Mouse (Mus musculus): Measurements from ENCODE around the gene Grrp1. TPM values are rescaled to one million over a fixed set of nuclear protein-coding genes. Genes with fewer than 3 reads are reported as not detected.

Gene Grrp1
- polyA plus RNA-seq, 1 experiment from 2014 or later: 4.2 TPM

GRCm38 (mm10) chr4:134250930-134251240 is 3.0 kb downstream of the Grrp1 start:
- 0 out of 2 replicates have a peak, but pooled peaks cover 2% of the 10 kb centered on the region for H3K4me1 ChIP-seq (replicated peaks; ENCODE audit: control insufficient read depth, insufficient read depth)
- H3K9ac ChIP-seq (ENCODE audit: low read length): no peak overlapping the region; the same call in 1 of the 2 replicates
- peak overlapping the region; percentile 82 for H3K4me2 ChIP-seq (replicated peaks; ENCODE audit: low read depth)
- H3K27ac ChIP-seq (replicated peaks): no peak overlapping the region
- DNase-seq (ENCODE audit: low spot score): no peak
- peak overlapping the region; percentile 42 for H3K4me3 ChIP-seq (ENCODE audit: low read depth, low read length)
- H3K27me3 ChIP-seq (ENCODE audit: control insufficient read depth, insufficient read depth, low read length): peaks cover 11% of the 10 kb centered on the region; the same call in 1 of the 2 replicates
- 20% methylated on average over 10 of the region's 10 CpGs for WGBS
- ATAC-seq (ENCODE audit: low FRiP score, low TSS enrichment): no peak
- TF ChIP-seq CTCF (IDR thresholded peaks at IDR 0.05; ENCODE audit: low read depth) (no peak), EP300 (optimal IDR thresholded peaks at IDR 0.05) (no peak)
- H3K36me3 ChIP-seq (ENCODE audit: control insufficient read depth, insufficient read depth, low read length): no peaks in the 10 kb centered on the region
- H3K9me3 ChIP-seq (ENCODE audit: control insufficient read depth, low read length): no peaks in the 10 kb centered on the region

DNA sequence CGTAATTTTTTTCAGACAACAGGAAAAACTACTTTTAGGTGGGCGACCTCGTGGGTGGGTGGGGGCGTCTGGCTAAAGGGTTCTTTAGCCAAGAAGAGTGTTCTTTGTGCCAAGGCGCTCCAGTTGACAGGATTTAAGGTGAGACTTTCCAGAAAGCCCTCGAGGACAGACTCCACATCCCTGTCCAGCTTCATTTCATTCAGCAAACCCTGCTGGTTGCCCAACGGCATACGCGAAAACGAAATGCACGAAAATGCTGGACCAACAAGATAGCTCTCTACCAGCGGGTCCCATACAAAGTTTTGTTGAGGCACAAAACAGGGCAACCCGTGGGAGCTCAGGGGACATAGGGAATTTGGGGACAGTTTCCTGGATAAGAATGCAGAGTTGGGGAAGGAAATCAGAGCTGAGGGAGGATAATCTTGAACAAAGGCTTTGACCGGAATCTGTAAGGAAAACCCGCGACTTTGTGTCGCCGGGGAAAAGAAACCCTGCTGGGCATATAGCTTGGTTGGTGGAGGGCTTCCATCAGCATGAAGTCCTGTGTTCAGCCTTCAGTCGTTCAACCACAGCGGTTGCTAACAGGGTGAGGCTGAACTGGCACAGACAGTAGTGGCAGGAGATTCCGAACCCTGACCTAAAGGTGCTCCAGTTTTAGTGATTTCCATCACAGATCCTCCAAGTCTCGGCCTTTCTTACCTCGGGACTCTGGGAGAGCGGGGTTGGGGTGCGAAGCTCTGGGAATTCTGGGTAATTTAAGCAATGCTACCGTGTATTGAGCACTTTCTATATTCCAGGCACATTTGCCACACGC is 3.6 kb downstream of the Grrp1 start:
- ATAC-seq (ENCODE audit: low FRiP score, low TSS enrichment) (no peak), DNase-seq (ENCODE audit: low spot score) (no peak)
- peak overlapping the region; percentile 42 for H3K4me3 ChIP-seq (ENCODE audit: low read depth, low read length)
- no peak overlapping the region for H3K9ac ChIP-seq (ENCODE audit: low read length)
- H3K4me1 ChIP-seq (replicated peaks; ENCODE audit: control insufficient read depth, insufficient read depth): 0 out of 2 replicates have a peak, but pooled peaks cover 2% of the 10 kb centered on the region
- H3K36me3 ChIP-seq (ENCODE audit: control insufficient read depth, insufficient read depth, low read length): no peaks in the 10 kb centered on the region
- no peaks in the 10 kb centered on the region for H3K9me3 ChIP-seq (ENCODE audit: control insufficient read depth, low read length)
- H3K27ac ChIP-seq (replicated peaks): no peak overlapping the region
- H3K27me3 ChIP-seq (ENCODE audit: control insufficient read depth, insufficient read depth, low read length): peaks cover 11% of the 10 kb centered on the region; the same call in 1 of the 2 replicates
- WGBS: 27% methylated on average over 27 of the region's 27 CpGs
- TF ChIP-seq CTCF (IDR thresholded peaks at IDR 0.05; ENCODE audit: low read depth): no peak
- H3K4me2 ChIP-seq (replicated peaks; ENCODE audit: low read depth): peak overlapping the region; percentile 82

- H3K4me1 ChIP-seq (replicated peaks; ENCODE audit: control insufficient read depth, insufficient read depth): peaks cover 4% of the 10 kb centered on the region; the same call in 1 of the 2 replicates
- TF ChIP-seq EP300 (optimal IDR thresholded peaks at IDR 0.05): no peak
- TF ChIP-seq CTCF (IDR thresholded peaks at IDR 0.05; ENCODE audit: low read depth): peak; percentile 98
- ATAC-seq (ENCODE audit: low FRiP score, low TSS enrichment) (peak; percentile 49), DNase-seq (ENCODE audit: low spot score) (peak; percentile 80)
- no peak overlapping the region; the same call in 1 of the 2 replicates for H3K9ac ChIP-seq (ENCODE audit: low read length)
- H3K27ac ChIP-seq (replicated peaks): no peak overlapping the region
- peaks cover 11% of the 10 kb centered on the region; the same call in 1 of the 2 replicates for H3K27me3 ChIP-seq (ENCODE audit: control insufficient read depth, insufficient read depth, low read length)
- no peaks in the 10 kb centered on the region for H3K36me3 ChIP-seq (ENCODE audit: control insufficient read depth, insufficient read depth, low read length)
- H3K9me3 ChIP-seq (ENCODE audit: control insufficient read depth, low read length): no peaks in the 10 kb centered on the region
- 2% methylated on average over 30 of the region's 30 CpGs for WGBS
- H3K4me3 ChIP-seq (ENCODE audit: low read depth, low read length): peak overlapping the region; percentile 33
- H3K4me2 ChIP-seq (replicated peaks; ENCODE audit: low read depth): peak overlapping the region; percentile 66
Observed at GRCm38 (mm10) chr4:134249651-134250050, 4.3 kb downstream of the Grrp1 start.

DNA sequence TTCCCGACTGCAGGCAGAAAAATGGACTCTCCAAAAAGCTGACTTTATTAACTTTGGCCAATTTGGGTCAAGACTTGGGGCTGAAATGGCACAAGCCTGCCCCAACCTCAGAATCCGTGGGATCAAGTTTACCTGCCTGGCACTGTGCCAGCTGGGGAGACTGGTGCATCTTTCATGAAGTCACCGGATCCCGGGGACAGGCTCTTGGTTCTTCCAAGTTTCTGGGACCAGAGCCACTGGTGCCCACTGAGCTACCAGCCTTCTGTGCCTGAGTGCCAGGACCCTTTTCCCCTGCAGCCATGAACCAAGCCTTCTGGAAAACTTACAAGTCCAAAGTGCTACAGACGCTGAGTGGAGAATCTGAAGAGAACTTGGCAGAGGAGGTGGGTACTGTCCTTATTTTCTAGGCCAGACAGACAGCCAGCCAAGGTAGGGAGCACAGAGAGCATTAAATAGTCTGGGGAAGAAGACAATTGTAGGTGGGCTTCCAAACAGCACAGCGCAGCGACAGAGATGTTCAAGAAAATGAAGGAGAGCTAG is 7.1 kb downstream of the Grrp1 start, which contains the start of gene Gm30191:
Gm30191 (plus strand) TSS at position 217 of the 540 bp plus-strand sequence.
- Histone ChIP-seq H3K4me1 (replicated peaks; ENCODE audit: control insufficient read depth, insufficient read depth) (peaks cover 5% of the 10 kb centered on the region; the same call in 1 of the 2 replicates), H3K27me3 (ENCODE audit: control insufficient read depth, insufficient read depth, low read length) (peaks cover 6% of the 10 kb centered on the region; the same call in 1 of the 2 replicates), H3K9me3 (ENCODE audit: control insufficient read depth, low read length) (no peaks in the 10 kb centered on the region), H3K9ac (ENCODE audit: low read length) (no peak within 1 kb of the TSS), H3K36me3 (ENCODE audit: control insufficient read depth, insufficient read depth, low read length) (no peaks in the 10 kb centered on the region), H3K4me3 (ENCODE audit: low read depth, low read length) (peak within 1 kb of the TSS; percentile 75; the same call in 1 of the 2 replicates), H3K27ac (replicated peaks) (no peak within 1 kb of the TSS), H3K4me2 (replicated peaks; ENCODE audit: low read depth) (peak within 1 kb of the TSS; percentile 96)
- 61% methylated on average over 7 of the region's 7 CpGs for WGBS
- ATAC-seq (ENCODE audit: low FRiP score, low TSS enrichment): no peak
- DNase-seq (ENCODE audit: low spot score): no peak
- TF ChIP-seq EP300 (optimal IDR thresholded peaks at IDR 0.05) (no peak), CTCF (IDR thresholded peaks at IDR 0.05; ENCODE audit: low read depth) (no peak)

GRCm38 (mm10) chr4:134246256-134246655 is 7.7 kb downstream of the Grrp1 start:
- H3K4me1 ChIP-seq (replicated peaks; ENCODE audit: control insufficient read depth, insufficient read depth): peaks cover 5% of the 10 kb centered on the region; the same call in 1 of the 2 replicates
- ATAC-seq (ENCODE audit: low FRiP score, low TSS enrichment): no peak
- H3K9me3 ChIP-seq (ENCODE audit: control insufficient read depth, low read length): no peaks in the 10 kb centered on the region
- no peak overlapping the region for H3K4me2 ChIP-seq (replicated peaks; ENCODE audit: low read depth)
- 49% methylated on average over 4 of the region's 4 CpGs for WGBS
- no peak overlapping the region for H3K4me3 ChIP-seq (ENCODE audit: low read depth, low read length)
- no peak for TF ChIP-seq EP300 (optimal IDR thresholded peaks at IDR 0.05)
- TF ChIP-seq CTCF (IDR thresholded peaks at IDR 0.05; ENCODE audit: low read depth): no peak
- DNase-seq (ENCODE audit: low spot score): no peak
- H3K27ac ChIP-seq (replicated peaks): no peak overlapping the region
- no peaks in the 10 kb centered on the region for H3K36me3 ChIP-seq (ENCODE audit: control insufficient read depth, insufficient read depth, low read length)
- no peak overlapping the region for H3K9ac ChIP-seq (ENCODE audit: low read length)
- peaks cover 4% of the 10 kb centered on the region; the same call in 1 of the 2 replicates for H3K27me3 ChIP-seq (ENCODE audit: control insufficient read depth, insufficient read depth, low read length)

All from stomach, postnatal 0 days (tissue).